Mouse (Mus musculus): ENCODE results near the gene Pou2af1. TPM values are rescaled to one million over a fixed set of nuclear protein-coding genes. Genes with fewer than 3 reads are reported as not detected.

The Pou2af1 gene
- polyA plus RNA-seq, 1 experiment from 2014 or later = 0.09 TPM

GRCm38 (mm10) chr9:51215311-51215710, 1.8 kb downstream of the Pou2af1 start:
- 51% methylated on average over 4 of the region's 4 CpGs for WGBS
- Histone ChIP-seq H3K4me1 (replicated peaks; ENCODE audit: control insufficient read depth, insufficient read depth, low read length) (no peaks in the 10 kb centered on the region), H3K27me3 (replicated peaks; ENCODE audit: control insufficient read depth, insufficient read depth, low read length) (no peaks in the 10 kb centered on the region), H3K36me3 (ENCODE audit: control insufficient read depth, insufficient read depth) (no peaks in the 10 kb centered on the region), H3K9me3 (ENCODE audit: control insufficient read depth) (no peaks in the 10 kb centered on the region), H3K27ac (ENCODE audit: low read depth, low read length) (no peak overlapping the region), H3K9ac (ENCODE audit: low read depth, low read length) (no peak overlapping the region), H3K4me3 (ENCODE audit: low read depth, low read length) (no peak overlapping the region), H3K4me2 (replicated peaks; ENCODE audit: low read depth) (no peak overlapping the region)
- no peak for ATAC-seq
- no peak for TF ChIP-seq CTCF (IDR thresholded peaks at IDR 0.05; ENCODE audit: low read depth)

- Histone ChIP-seq H3K27me3 (replicated peaks; ENCODE audit: control insufficient read depth, insufficient read depth, low read length) (no peaks in the 10 kb centered on the region), H3K4me1 (replicated peaks; ENCODE audit: control insufficient read depth, insufficient read depth, low read length) (no peaks in the 10 kb centered on the region), H3K9me3 (ENCODE audit: control insufficient read depth) (no peaks in the 10 kb centered on the region), H3K36me3 (ENCODE audit: control insufficient read depth, insufficient read depth) (no peaks in the 10 kb centered on the region), H3K4me3 (ENCODE audit: low read depth, low read length) (no peak overlapping the region), H3K27ac (ENCODE audit: low read depth, low read length) (no peak overlapping the region), H3K4me2 (replicated peaks; ENCODE audit: low read depth) (no peak overlapping the region), H3K9ac (ENCODE audit: low read depth, low read length) (no peak overlapping the region)
- no peak for TF ChIP-seq CTCF (IDR thresholded peaks at IDR 0.05; ENCODE audit: low read depth)
- 81% methylated on average over 6 of the region's 6 CpGs for WGBS
- no peak for ATAC-seq
These were observed 2.4 kb downstream of the Pou2af1 start for GRCm38 (mm10) chr9:51215949-51216348.

- ATAC-seq = no peak
- 90% methylated on average over 5 of the region's 5 CpGs for WGBS
These were observed 12.2 kb downstream of the Pou2af1 start for GRCm38 (mm10) chr9:51225636-51226166.

GRCm38 (mm10) chr9:51230701-51231389, 17.3 kb downstream of the Pou2af1 start:
- no peaks in the 10 kb centered on the region for H3K9me3 ChIP-seq (ENCODE audit: control insufficient read depth)
- no peak overlapping the region for H3K9ac ChIP-seq (ENCODE audit: low read depth, low read length)
- peak overlapping the region; percentile 41; the same call in 1 of the 2 replicates for H3K27ac ChIP-seq (ENCODE audit: low read depth, low read length)
- H3K4me1 ChIP-seq (replicated peaks; ENCODE audit: control insufficient read depth, insufficient read depth, low read length) = no peaks in the 10 kb centered on the region; the same call in 1 of the 2 replicates
- H3K36me3 ChIP-seq (ENCODE audit: control insufficient read depth, insufficient read depth) = no peaks in the 10 kb centered on the region
- peak; percentile 93 for ATAC-seq
- H3K4me2 ChIP-seq (replicated peaks; ENCODE audit: low read depth) = no peak overlapping the region
- WGBS = 29% methylated on average over 4 of the region's 4 CpGs
- no peak overlapping the region for H3K4me3 ChIP-seq (ENCODE audit: low read depth, low read length)
- TF ChIP-seq CTCF (IDR thresholded peaks at IDR 0.05; ENCODE audit: low read depth) = no peak
- no peaks in the 10 kb centered on the region for H3K27me3 ChIP-seq (replicated peaks; ENCODE audit: control insufficient read depth, insufficient read depth, low read length)

More at GRCm38 (mm10) chr9:51225636-51226166, 12.2 kb downstream of the Pou2af1 start:
- no peaks in the 10 kb centered on the region for H3K9me3 ChIP-seq (ENCODE audit: control insufficient read depth)
- H3K27ac ChIP-seq (ENCODE audit: low read depth, low read length) = no peak overlapping the region
- no peaks in the 10 kb centered on the region; the same call in 1 of the 2 replicates for H3K4me1 ChIP-seq (replicated peaks; ENCODE audit: control insufficient read depth, insufficient read depth, low read length)
- H3K9ac ChIP-seq (ENCODE audit: low read depth, low read length) = no peak overlapping the region
- H3K4me3 ChIP-seq (ENCODE audit: low read depth, low read length) = no peak overlapping the region
- no peaks in the 10 kb centered on the region for H3K36me3 ChIP-seq (ENCODE audit: control insufficient read depth, insufficient read depth)
- no peaks in the 10 kb centered on the region for H3K27me3 ChIP-seq (replicated peaks; ENCODE audit: control insufficient read depth, insufficient read depth, low read length)
- TF ChIP-seq CTCF (IDR thresholded peaks at IDR 0.05; ENCODE audit: low read depth) = no peak
- no peak overlapping the region for H3K4me2 ChIP-seq (replicated peaks; ENCODE audit: low read depth)

GRCm38 (mm10) chr9:51232163-51232562, 18.7 kb downstream of the Pou2af1 start:
- H3K9ac ChIP-seq (ENCODE audit: low read depth, low read length) = no peak overlapping the region
- 95% methylated on average over 8 of the region's 8 CpGs for WGBS
- TF ChIP-seq CTCF (IDR thresholded peaks at IDR 0.05; ENCODE audit: low read depth) = no peak
- H3K4me2 ChIP-seq (replicated peaks; ENCODE audit: low read depth) = no peak overlapping the region
- no peak overlapping the region for H3K27ac ChIP-seq (ENCODE audit: low read depth, low read length)
- ATAC-seq = no peak
- H3K9me3 ChIP-seq (ENCODE audit: control insufficient read depth) = no peaks in the 10 kb centered on the region
- H3K4me1 ChIP-seq (replicated peaks; ENCODE audit: control insufficient read depth, insufficient read depth, low read length) = no peaks in the 10 kb centered on the region; the same call in 1 of the 2 replicates
- no peaks in the 10 kb centered on the region for H3K27me3 ChIP-seq (replicated peaks; ENCODE audit: control insufficient read depth, insufficient read depth, low read length)
- H3K4me3 ChIP-seq (ENCODE audit: low read depth, low read length) = no peak overlapping the region
- no peaks in the 10 kb centered on the region for H3K36me3 ChIP-seq (ENCODE audit: control insufficient read depth, insufficient read depth)

- H3K27ac ChIP-seq (ENCODE audit: low read depth, low read length) = no peak overlapping the region
- ATAC-seq = peak; percentile 67
- no peaks in the 10 kb centered on the region for H3K36me3 ChIP-seq (ENCODE audit: control insufficient read depth, insufficient read depth)
- H3K9ac ChIP-seq (ENCODE audit: low read depth, low read length) = no peak overlapping the region
- H3K4me2 ChIP-seq (replicated peaks; ENCODE audit: low read depth) = no peak overlapping the region
- WGBS = 41% methylated on average over 12 of the region's 12 CpGs
- no peaks in the 10 kb centered on the region for H3K27me3 ChIP-seq (replicated peaks; ENCODE audit: control insufficient read depth, insufficient read depth, low read length)
- no peak for TF ChIP-seq CTCF (IDR thresholded peaks at IDR 0.05; ENCODE audit: low read depth)
- no peaks in the 10 kb centered on the region for H3K9me3 ChIP-seq (ENCODE audit: control insufficient read depth)
- H3K4me3 ChIP-seq (ENCODE audit: low read depth, low read length) = no peak overlapping the region
- no peaks in the 10 kb centered on the region for H3K4me1 ChIP-seq (replicated peaks; ENCODE audit: control insufficient read depth, insufficient read depth, low read length)
These were observed 25.4 kb downstream of the Pou2af1 start for GRCm38 (mm10) chr9:51238741-51239385.
